Mouse (Mus musculus): ENCODE measurements around the gene Lemd1. TPM values are rescaled to one million over a fixed set of nuclear protein-coding genes. Genes with fewer than 3 reads are reported as not detected.

The Lemd1 gene
- polyA plus RNA-seq, 1 experiment from 2014 or later: 18.0 TPM

GRCm38 (mm10) chr1:132291706-132292105, 100.5 kb downstream of the Lemd1 start:
- no peak overlapping the region for H3K4me2 ChIP-seq (ENCODE audit: low read length)
- H3K27me3 ChIP-seq (ENCODE audit: control insufficient read depth, insufficient read depth, low read depth, low read length): no peaks in the 10 kb centered on the region
- peaks cover 47% of the 10 kb centered on the region for H3K4me1 ChIP-seq (ENCODE audit: control insufficient read depth, insufficient read depth, low read length)
- no peak overlapping the region for H3K27ac ChIP-seq (ENCODE audit: low read length)
- no peak overlapping the region for H3K9ac ChIP-seq (ENCODE audit: low read depth, low read length)
- H3K9me3 ChIP-seq (replicated peaks; ENCODE audit: control insufficient read depth, low read length, poor library complexity, severe bottlenecking): no peaks in the 10 kb centered on the region
- H3K36me3 ChIP-seq (ENCODE audit: control insufficient read depth, insufficient read depth, low read length): no peaks in the 10 kb centered on the region
- H3K4me3 ChIP-seq (ENCODE audit: low read depth, low read length): no peak overlapping the region
- WGBS: 38% methylated on average over 4 of the region's 4 CpGs
- no peak for ATAC-seq

DNA sequence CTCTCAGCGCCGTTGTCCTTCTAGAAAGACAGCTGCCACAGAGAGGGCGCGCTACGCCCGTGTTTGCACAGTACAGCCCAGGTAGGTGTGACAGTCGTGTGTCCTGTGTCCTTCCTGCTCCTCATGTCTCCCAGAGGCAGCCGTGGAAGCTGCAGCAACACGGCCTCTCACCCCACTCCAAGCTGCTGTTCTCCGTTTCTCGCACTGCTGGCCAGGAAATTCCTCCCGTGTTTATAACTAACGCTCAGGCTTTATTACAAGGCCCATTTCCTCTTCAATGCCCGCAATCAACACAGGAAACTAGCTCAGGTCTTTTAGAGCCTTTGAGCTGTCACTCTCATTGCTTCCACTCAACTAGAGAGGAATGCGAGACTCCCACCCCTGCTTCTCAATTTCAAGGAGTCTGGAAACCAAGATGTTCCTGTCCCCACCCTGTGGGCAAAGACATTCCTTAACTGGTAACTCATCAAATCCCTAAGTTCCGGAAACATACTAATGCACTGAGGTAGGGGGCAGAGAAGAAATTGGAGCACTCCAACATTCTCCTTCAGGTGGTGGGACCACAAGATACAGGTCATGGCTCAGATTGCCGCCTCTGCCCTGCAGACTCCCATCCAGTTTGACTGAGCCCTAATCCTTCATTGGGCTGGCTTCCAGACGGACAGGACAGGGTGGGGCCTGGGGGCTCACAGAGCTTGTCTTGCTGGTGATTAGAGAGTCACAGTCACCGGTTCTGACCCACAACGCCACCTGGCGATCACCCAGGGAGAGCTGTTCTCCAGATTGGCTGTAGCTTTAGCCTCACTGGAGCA, 101.3 kb downstream of the Lemd1 start:
- Histone ChIP-seq H3K4me2 (ENCODE audit: low read length) (no peak overlapping the region), H3K9ac (ENCODE audit: low read depth, low read length) (no peak overlapping the region), H3K4me1 (ENCODE audit: control insufficient read depth, insufficient read depth, low read length) (peaks cover 46% of the 10 kb centered on the region), H3K27ac (ENCODE audit: low read length) (no peak overlapping the region), H3K36me3 (ENCODE audit: control insufficient read depth, insufficient read depth, low read length) (no peaks in the 10 kb centered on the region), H3K27me3 (ENCODE audit: control insufficient read depth, insufficient read depth, low read depth, low read length) (no peaks in the 10 kb centered on the region), H3K9me3 (replicated peaks; ENCODE audit: control insufficient read depth, low read length, poor library complexity, severe bottlenecking) (no peaks in the 10 kb centered on the region), H3K4me3 (ENCODE audit: low read depth, low read length) (no peak overlapping the region)
- no peak for ATAC-seq
- 48% methylated on average over 21 of the region's 21 CpGs for WGBS

DNA sequence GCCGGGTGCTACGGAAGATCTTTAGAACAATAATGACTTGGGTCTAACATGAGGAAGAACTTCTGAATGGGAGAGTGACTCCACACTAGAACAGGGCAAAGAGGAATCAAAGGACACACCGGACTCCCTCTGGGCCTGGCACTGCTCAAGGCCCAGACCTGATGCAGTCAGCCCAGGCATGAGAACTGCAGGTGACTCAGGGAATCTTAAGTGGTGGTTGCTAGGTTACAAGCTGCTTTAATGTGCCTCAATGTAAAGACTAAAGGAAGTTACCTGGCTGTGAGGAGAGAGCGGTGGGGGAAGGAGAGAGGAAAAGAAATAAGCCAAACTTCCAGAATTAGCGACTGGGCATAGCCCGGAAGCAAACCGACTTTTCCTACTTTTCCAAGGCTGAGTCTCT, 104.3 kb downstream of the Lemd1 start:
- Histone ChIP-seq H3K4me3 (ENCODE audit: low read depth, low read length) (no peak overlapping the region), H3K9ac (ENCODE audit: low read depth, low read length) (no peak overlapping the region), H3K27me3 (ENCODE audit: control insufficient read depth, insufficient read depth, low read depth, low read length) (no peaks in the 10 kb centered on the region), H3K4me2 (ENCODE audit: low read length) (no peak overlapping the region), H3K27ac (ENCODE audit: low read length) (peak overlapping the region; percentile 58), H3K36me3 (ENCODE audit: control insufficient read depth, insufficient read depth, low read length) (no peaks in the 10 kb centered on the region), H3K4me1 (ENCODE audit: control insufficient read depth, insufficient read depth, low read length) (peaks cover 53% of the 10 kb centered on the region), H3K9me3 (replicated peaks; ENCODE audit: control insufficient read depth, low read length, poor library complexity, severe bottlenecking) (no peaks in the 10 kb centered on the region)
- ATAC-seq: peak; percentile 31; the same call in 1 of the 2 replicates
- 52% methylated on average over 7 of the region's 7 CpGs for WGBS

GRCm38 (mm10) chr1:132296051-132296450, 104.8 kb downstream of the Lemd1 start:
- Histone ChIP-seq H3K4me2 (ENCODE audit: low read length) (no peak overlapping the region), H3K4me3 (ENCODE audit: low read depth, low read length) (no peak overlapping the region), H3K4me1 (ENCODE audit: control insufficient read depth, insufficient read depth, low read length) (peaks cover 50% of the 10 kb centered on the region), H3K36me3 (ENCODE audit: control insufficient read depth, insufficient read depth, low read length) (no peaks in the 10 kb centered on the region), H3K27me3 (ENCODE audit: control insufficient read depth, insufficient read depth, low read depth, low read length) (no peaks in the 10 kb centered on the region), H3K27ac (ENCODE audit: low read length) (peak overlapping the region; percentile 40; the same call in 1 of the 2 replicates), H3K9ac (ENCODE audit: low read depth, low read length) (no peak overlapping the region), H3K9me3 (replicated peaks; ENCODE audit: control insufficient read depth, low read length, poor library complexity, severe bottlenecking) (no peaks in the 10 kb centered on the region)
- 61% methylated on average over 3 of the region's 3 CpGs for WGBS
- ATAC-seq: no peak

- ATAC-seq: peak; percentile 66
- Histone ChIP-seq H3K27me3 (ENCODE audit: control insufficient read depth, insufficient read depth, low read depth, low read length) (no peaks in the 10 kb centered on the region), H3K27ac (ENCODE audit: low read length) (peak within 1 kb of the TSS; percentile 88), H3K36me3 (ENCODE audit: control insufficient read depth, insufficient read depth, low read length) (no peaks in the 10 kb centered on the region), H3K4me2 (ENCODE audit: low read length) (peak within 1 kb of the TSS; percentile 96), H3K4me1 (ENCODE audit: control insufficient read depth, insufficient read depth, low read length) (peaks cover 45% of the 10 kb centered on the region), H3K9me3 (replicated peaks; ENCODE audit: control insufficient read depth, low read length, poor library complexity, severe bottlenecking) (no peaks in the 10 kb centered on the region), H3K9ac (ENCODE audit: low read depth, low read length) (peak within 1 kb of the TSS; percentile 83), H3K4me3 (ENCODE audit: low read depth, low read length) (peak within 1 kb of the TSS; percentile 66)
- 1% methylated on average over 28 of the region's 28 CpGs for WGBS
Observed at GRCm38 (mm10) chr1:132298425-132298800, 107.2 kb downstream of the Lemd1 start, which contains the start of gene Klhdc8a. Klhdc8a (plus strand) TSS chr1:132298626.

DNA sequence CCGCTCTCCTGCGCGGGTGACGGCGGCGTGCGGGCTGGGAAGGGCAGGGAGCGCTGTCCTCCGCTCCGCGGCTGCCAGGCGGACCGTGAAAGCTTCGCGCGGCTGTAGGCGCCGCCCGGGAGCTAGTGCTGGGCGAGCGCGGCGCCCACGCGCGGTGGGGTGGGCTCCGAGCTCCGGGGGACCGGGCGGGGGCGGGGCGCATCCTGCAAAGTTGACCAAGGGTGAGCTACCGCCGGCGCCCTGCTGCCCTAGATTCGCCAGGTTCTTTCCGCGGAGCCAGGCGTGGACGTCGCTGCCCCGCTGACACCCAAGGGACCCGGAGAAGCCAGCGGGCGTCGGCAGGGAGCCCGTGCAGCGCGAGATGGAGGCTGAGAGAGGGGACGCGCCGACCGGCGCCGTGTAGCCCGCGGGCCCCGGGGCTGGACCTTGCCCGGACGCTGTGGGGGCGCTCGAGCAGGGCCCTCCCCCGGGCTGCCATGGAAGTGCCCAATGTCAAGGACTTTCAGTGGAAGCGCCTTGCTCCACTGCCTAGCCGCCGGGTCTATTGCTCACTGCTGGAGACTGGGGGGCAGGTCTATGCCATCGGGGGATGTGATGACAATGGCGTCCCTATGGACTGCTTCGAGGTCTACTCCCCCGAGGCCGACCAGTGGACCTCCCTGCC, 107.7 kb downstream of the Lemd1 start:
- no peaks in the 10 kb centered on the region for H3K9me3 ChIP-seq (replicated peaks; ENCODE audit: control insufficient read depth, low read length, poor library complexity, severe bottlenecking)
- under 1% methylated on average over 62 of the region's 71 CpGs for WGBS
- peak overlapping the region; percentile 96 for H3K4me2 ChIP-seq (ENCODE audit: low read length)
- H3K9ac ChIP-seq (ENCODE audit: low read depth, low read length): peak overlapping the region; percentile 83
- H3K36me3 ChIP-seq (ENCODE audit: control insufficient read depth, insufficient read depth, low read length): no peaks in the 10 kb centered on the region
- peak; percentile 67 for ATAC-seq
- peak overlapping the region; percentile 88 for H3K27ac ChIP-seq (ENCODE audit: low read length)
- peak overlapping the region; percentile 66 for H3K4me3 ChIP-seq (ENCODE audit: low read depth, low read length)
- no peaks in the 10 kb centered on the region for H3K27me3 ChIP-seq (ENCODE audit: control insufficient read depth, insufficient read depth, low read depth, low read length)
- peaks cover 45% of the 10 kb centered on the region for H3K4me1 ChIP-seq (ENCODE audit: control insufficient read depth, insufficient read depth, low read length)

DNA sequence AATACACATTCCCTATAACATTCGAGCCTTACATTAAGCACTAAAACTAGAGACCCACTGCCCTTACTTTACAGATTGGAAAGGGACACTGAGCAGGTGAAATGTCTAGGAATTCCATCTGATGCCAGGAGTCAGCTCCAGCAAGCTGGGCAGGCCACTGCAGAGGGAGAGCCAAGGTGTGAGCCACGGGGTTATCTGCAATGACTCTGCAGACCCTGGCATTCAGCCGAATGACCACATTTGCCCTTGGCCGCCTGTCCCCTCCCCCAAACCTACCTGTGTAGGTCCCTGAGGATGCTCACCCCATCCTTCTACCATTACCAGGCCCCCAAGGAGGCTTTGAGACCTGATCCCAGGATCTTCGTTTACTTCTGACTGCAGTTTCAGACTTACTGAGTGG, 108.5 kb downstream of the Lemd1 start:
- H3K36me3 ChIP-seq (ENCODE audit: control insufficient read depth, insufficient read depth, low read length): no peaks in the 10 kb centered on the region
- H3K4me2 ChIP-seq (ENCODE audit: low read length): peak overlapping the region; percentile 96
- peak overlapping the region; percentile 66 for H3K4me3 ChIP-seq (ENCODE audit: low read depth, low read length)
- 85% methylated on average over 5 of the region's 5 CpGs for WGBS
- peaks cover 44% of the 10 kb centered on the region for H3K4me1 ChIP-seq (ENCODE audit: control insufficient read depth, insufficient read depth, low read length)
- no peaks in the 10 kb centered on the region for H3K27me3 ChIP-seq (ENCODE audit: control insufficient read depth, insufficient read depth, low read depth, low read length)
- no peak for ATAC-seq
- H3K9ac ChIP-seq (ENCODE audit: low read depth, low read length): peak overlapping the region; percentile 83
- H3K27ac ChIP-seq (ENCODE audit: low read length): no peak overlapping the region
- no peaks in the 10 kb centered on the region for H3K9me3 ChIP-seq (replicated peaks; ENCODE audit: control insufficient read depth, low read length, poor library complexity, severe bottlenecking)

DNA sequence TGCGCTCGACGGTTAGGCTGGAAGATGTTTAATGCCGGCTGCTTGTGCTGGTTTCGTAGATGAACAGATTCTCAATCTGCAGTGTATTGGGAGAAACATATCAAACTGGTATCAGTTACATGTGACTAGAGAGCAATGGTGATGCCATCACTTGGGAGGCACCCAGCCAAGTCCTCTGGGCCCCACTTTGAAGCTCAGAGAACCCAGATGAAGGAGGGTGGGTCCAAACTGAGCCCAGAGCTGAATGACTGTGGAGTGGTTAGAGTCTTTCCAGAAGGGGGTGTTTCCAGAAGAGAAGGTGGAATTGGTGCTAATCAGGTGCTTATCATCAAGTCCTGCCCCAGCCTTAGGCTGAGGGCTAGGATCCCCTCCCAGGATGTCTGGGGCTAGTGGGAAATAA, 110.0 kb downstream of the Lemd1 start:
- Histone ChIP-seq H3K27me3 (ENCODE audit: control insufficient read depth, insufficient read depth, low read depth, low read length) (no peaks in the 10 kb centered on the region), H3K9me3 (replicated peaks; ENCODE audit: control insufficient read depth, low read length, poor library complexity, severe bottlenecking) (no peaks in the 10 kb centered on the region), H3K4me3 (ENCODE audit: low read depth, low read length) (no peak overlapping the region), H3K4me1 (ENCODE audit: control insufficient read depth, insufficient read depth, low read length) (peaks cover 29% of the 10 kb centered on the region), H3K27ac (ENCODE audit: low read length) (no peak overlapping the region), H3K9ac (ENCODE audit: low read depth, low read length) (0 out of 2 replicates have a peak overlapping the region, but pooled peaks have one; percentile 16), H3K4me2 (ENCODE audit: low read length) (peak overlapping the region; percentile 96), H3K36me3 (ENCODE audit: control insufficient read depth, insufficient read depth, low read length) (no peaks in the 10 kb centered on the region)
- ATAC-seq: no peak
- WGBS: 81% methylated on average over 5 of the region's 5 CpGs

GRCm38 (mm10) chr1:132302341-132302866, 111.2 kb downstream of the Lemd1 start:
- no peak overlapping the region for H3K4me2 ChIP-seq (ENCODE audit: low read length)
- WGBS: 89% methylated on average over 9 of the region's 9 CpGs

More at GRCm38 (mm10) chr1:132302341-132302866, 111.2 kb downstream of the Lemd1 start:
- H3K27me3 ChIP-seq (ENCODE audit: control insufficient read depth, insufficient read depth, low read depth, low read length): no peaks in the 10 kb centered on the region
- no peak overlapping the region for H3K27ac ChIP-seq (ENCODE audit: low read length)
- peaks cover 27% of the 10 kb centered on the region for H3K4me1 ChIP-seq (ENCODE audit: control insufficient read depth, insufficient read depth, low read length)
- H3K9me3 ChIP-seq (replicated peaks; ENCODE audit: control insufficient read depth, low read length, poor library complexity, severe bottlenecking): no peaks in the 10 kb centered on the region
- no peak overlapping the region for H3K9ac ChIP-seq (ENCODE audit: low read depth, low read length)
- no peak for ATAC-seq
- no peaks in the 10 kb centered on the region for H3K36me3 ChIP-seq (ENCODE audit: control insufficient read depth, insufficient read depth, low read length)
- H3K4me3 ChIP-seq (ENCODE audit: low read depth, low read length): no peak overlapping the region

Measured in midbrain, embryonic 16.5 days (tissue).